In the genomic region with DNA sequence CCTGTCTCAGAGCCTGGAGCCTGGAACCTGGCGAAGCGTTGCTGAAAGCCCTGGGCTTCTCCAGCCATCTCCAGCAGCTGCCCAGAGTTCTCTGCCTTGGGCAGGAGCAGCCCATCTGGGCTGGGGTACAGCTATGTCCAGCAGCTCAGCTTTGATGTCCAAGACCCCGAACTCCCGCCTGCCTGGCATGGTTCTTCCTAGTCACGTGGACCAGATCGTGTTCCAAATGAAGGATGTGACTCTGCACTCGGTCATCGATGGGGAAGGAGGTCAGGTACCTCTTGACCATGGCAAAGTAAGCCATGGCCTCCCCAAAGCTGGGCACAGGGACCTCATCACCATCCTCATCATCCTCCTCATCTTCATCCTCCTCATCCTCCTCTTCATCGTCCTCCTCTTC, we compare ENCODE assay signal across 8 mouse cellular contexts. TPM values are rescaled to one million over a fixed set of nuclear protein-coding genes. Genes with fewer than 3 reads are reported as not detected.
DNase-seq lines count a peak whose midpoint lies in the region; ATAC-seq and TF ChIP-seq lines count a peak whose summit lies in the region.

No protein-coding gene starts in this region.

- DNase-seq in layer of hippocampus, adult 2 months (ENCODE audit: low spot score in 2 of 2): no peak
- no peak for DNase-seq in layer of hippocampus, adult 9-11 months
- no peak for DNase-seq in spleen, postnatal 14 days (ENCODE audit: low spot score in 2 of 2)
- DNase-seq in left cerebral cortex, adult 9 months (ENCODE audit: low spot score in 2 of 2): no peak
- DNase-seq in embryo, embryonic 9.5 days (ENCODE audit: extremely low spot score): no peak

- 0 out of 2 replicates have a peak, but pooled peaks cover 2% of the 10 kb centered on the region for H3K9me3 ChIP-seq in forebrain, embryonic 12.5 days
- H3K9me3 ChIP-seq in kidney, embryonic 16.5 days (ENCODE audit: low read length): no peaks in the 10 kb centered on the region
- H3K9me3 ChIP-seq in neural tube, embryonic 12.5 days: no peaks in the 10 kb centered on the region

- peaks cover 50% of the 10 kb centered on the region for H3K4me1 ChIP-seq in forebrain, embryonic 12.5 days
- peaks cover 48% of the 10 kb centered on the region for H3K4me1 ChIP-seq in kidney, embryonic 16.5 days (ENCODE audit: insufficient read depth, low read length)
- peaks cover 46% of the 10 kb centered on the region for H3K4me1 ChIP-seq in neural tube, embryonic 12.5 days

- H3K27me3 ChIP-seq in forebrain, embryonic 12.5 days: peaks cover 11% of the 10 kb centered on the region
- peaks cover 4% of the 10 kb centered on the region for H3K27me3 ChIP-seq in kidney, embryonic 16.5 days (ENCODE audit: insufficient read depth, low read length)
- peaks cover 7% of the 10 kb centered on the region for H3K27me3 ChIP-seq in neural tube, embryonic 12.5 days (replicated peaks)

- TF ChIP-seq CTCF in layer of hippocampus, adult 2 months (conservative IDR thresholded peaks at IDR 0.05): no peak

- H3K27ac ChIP-seq in layer of hippocampus, adult 2 months: peak overlapping the region; percentile 43
- 0 out of 2 replicates have a peak overlapping the region, but pooled peaks have one; percentile 2 for H3K27ac ChIP-seq in forebrain, embryonic 12.5 days
- peak overlapping the region; percentile 78 for H3K27ac ChIP-seq in kidney, embryonic 16.5 days (ENCODE audit: low read length)
- no peak overlapping the region for H3K27ac ChIP-seq in neural tube, embryonic 12.5 days

- peak overlapping the region; percentile 97 for H3K9ac ChIP-seq in forebrain, embryonic 12.5 days
- H3K9ac ChIP-seq in kidney, embryonic 16.5 days (replicated peaks; ENCODE audit: low read length): peak overlapping the region; percentile 56
- peak overlapping the region; percentile 94 for H3K9ac ChIP-seq in neural tube, embryonic 12.5 days

- WGBS in forebrain, embryonic 12.5 days: 91% methylated on average over 9 of the region's 9 CpGs
- 78% methylated on average over 9 of the region's 9 CpGs for WGBS in kidney, embryonic 16.5 days
- 91% methylated on average over 9 of the region's 9 CpGs for WGBS in neural tube, embryonic 12.5 days

- peak overlapping the region; percentile 90 for H3K4me3 ChIP-seq in layer of hippocampus, adult 2 months
- peak overlapping the region; percentile 89 for H3K4me3 ChIP-seq in forebrain, embryonic 12.5 days (replicated peaks)
- peak overlapping the region; percentile 85 for H3K4me3 ChIP-seq in kidney, embryonic 16.5 days (ENCODE audit: low read length)
- peak overlapping the region; percentile 89 for H3K4me3 ChIP-seq in neural tube, embryonic 12.5 days

- ATAC-seq in forebrain, embryonic 12.5 days (ENCODE audit: low FRiP score): no peak
- no peak for ATAC-seq in kidney, embryonic 16.5 days (ENCODE audit: low FRiP score, low TSS enrichment)
- ATAC-seq in neural tube, embryonic 12.5 days (ENCODE audit: low FRiP score, low read depth): no peak

- peaks cover 14% of the 10 kb centered on the region for H3K36me3 ChIP-seq in forebrain, embryonic 12.5 days (replicated peaks)
- H3K36me3 ChIP-seq in kidney, embryonic 16.5 days (ENCODE audit: insufficient read depth, low read length): 0 out of 2 replicates have a peak, but pooled peaks cover 14% of the 10 kb centered on the region
- H3K36me3 ChIP-seq in neural tube, embryonic 12.5 days: peaks cover 11% of the 10 kb centered on the region; the same call in 1 of the 2 replicates

- peak overlapping the region; percentile 99 for H3K4me2 ChIP-seq in forebrain, embryonic 12.5 days
- peak overlapping the region; percentile 95 for H3K4me2 ChIP-seq in kidney, embryonic 16.5 days (replicated peaks; ENCODE audit: low read depth, low read length)
- peak overlapping the region; percentile 95 for H3K4me2 ChIP-seq in neural tube, embryonic 12.5 days (replicated peaks)

RNA-seq across cellular contexts. Expression of gene Cenpb, which starts 1.9 kb away (rescaled TPM):
- 10 to 100 TPM; 72.3 to 78.8 TPM for total RNA-seq in layer of hippocampus, adult 2 months (2021)
- polyA plus RNA-seq in forebrain, embryonic 12.5 days (2016; fragmentation: Nextera tagmentation; extraction: Ambion mirVana): 15.3 and 16.2 TPM in 2 replicates
- polyA plus RNA-seq in kidney, embryonic 16.5 days (2015; fragmentation: Nextera tagmentation; extraction: Ambion mirVana): 9.7 and 10.1 TPM in 2 replicates
- polyA plus RNA-seq in neural tube, embryonic 12.5 days (2016; fragmentation: Nextera tagmentation; extraction: Ambion mirVana): 19.3 and 21.1 TPM in 2 replicates

RNA-seq across cellular contexts. Expression of gene Cdc25b, which starts 8.8 kb away (rescaled TPM):
- total RNA-seq in layer of hippocampus, adult 2 months (2021): 10 to 100 TPM; 23.4 to 25.5 TPM
- 73.1 and 81.9 TPM in 2 replicates for polyA plus RNA-seq in forebrain, embryonic 12.5 days (2016; fragmentation: Nextera tagmentation; extraction: Ambion mirVana)
- polyA plus RNA-seq in kidney, embryonic 16.5 days (2015; fragmentation: Nextera tagmentation; extraction: Ambion mirVana): 73.8 and 87.0 TPM in 2 replicates
- 97.0 and 99.5 TPM in 2 replicates for polyA plus RNA-seq in neural tube, embryonic 12.5 days (2016; fragmentation: Nextera tagmentation; extraction: Ambion mirVana)

RNA-seq across cellular contexts. Expression of gene Spef1, which starts 9.2 kb away (rescaled TPM):
- total RNA-seq in layer of hippocampus, adult 2 months (2021): 1 to 10 TPM; 8.5 to 8.9 TPM
- polyA plus RNA-seq in forebrain, embryonic 12.5 days (2016; fragmentation: Nextera tagmentation; extraction: Ambion mirVana): 10.2 and 12.1 TPM in 2 replicates
- polyA plus RNA-seq in kidney, embryonic 16.5 days (2015; fragmentation: Nextera tagmentation; extraction: Ambion mirVana): 3.3 and 4.7 TPM in 2 replicates
- 9.0 and 9.3 TPM in 2 replicates for polyA plus RNA-seq in neural tube, embryonic 12.5 days (2016; fragmentation: Nextera tagmentation; extraction: Ambion mirVana)

RNA-seq across cellular contexts. Expression of gene 1700037H04Rik, which starts 18.1 kb away (rescaled TPM):
- total RNA-seq in layer of hippocampus, adult 2 months (2021): 10 to 100 TPM; 46.0 to 46.7 TPM
- 104 TPM in 2 replicates for polyA plus RNA-seq in forebrain, embryonic 12.5 days (2016; fragmentation: Nextera tagmentation; extraction: Ambion mirVana)
- 98.2 and 101 TPM in 2 replicates for polyA plus RNA-seq in kidney, embryonic 16.5 days (2015; fragmentation: Nextera tagmentation; extraction: Ambion mirVana)
- 98.8 and 104 TPM in 2 replicates for polyA plus RNA-seq in neural tube, embryonic 12.5 days (2016; fragmentation: Nextera tagmentation; extraction: Ambion mirVana)

RNA-seq across cellular contexts. Expression of gene Ap5s1, which starts 28.9 kb away (rescaled TPM):
- total RNA-seq in layer of hippocampus, adult 2 months (2021): 10 to 100 TPM; 20.9 to 26.0 TPM
- polyA plus RNA-seq in forebrain, embryonic 12.5 days (2016; fragmentation: Nextera tagmentation; extraction: Ambion mirVana): 29.1 and 30.0 TPM in 2 replicates
- 30.2 and 30.9 TPM in 2 replicates for polyA plus RNA-seq in kidney, embryonic 16.5 days (2015; fragmentation: Nextera tagmentation; extraction: Ambion mirVana)
- 30.7 and 36.3 TPM in 2 replicates for polyA plus RNA-seq in neural tube, embryonic 12.5 days (2016; fragmentation: Nextera tagmentation; extraction: Ambion mirVana)
